Mouse (Mus musculus): ENCODE results near the gene Tmem231.
A peak's percentile ranks its signal among the peaks of the same experiment; 100 is the strongest.

The Tmem231 gene

GRCm38 (mm10) chr8:111933348-111934076, at the start of gene Tmem231:
TSS of gene Tmem231 (minus strand) at chr8:111933881.
- peak; percentile 96 for DNase-seq

- DNase-seq: no peak
These were observed 48.4 kb upstream of the Tmem231 start for GRCm38 (mm10) chr8:111982116-111982515.

GRCm38 (mm10) chr8:111978147-111978546, 44.5 kb upstream of the Tmem231 start:
- DNase-seq: no peak

GRCm38 (mm10) chr8:111976326-111976725, 42.6 kb upstream of the Tmem231 start:
- no peak for DNase-seq

GRCm38 (mm10) chr8:111975706-111976105, 42.0 kb upstream of the Tmem231 start:
- DNase-seq: no peak

- DNase-seq: no peak
These were observed 40.5 kb upstream of the Tmem231 start for GRCm38 (mm10) chr8:111974138-111974537.

- DNase-seq: no peak
These were observed 35.3 kb upstream of the Tmem231 start for GRCm38 (mm10) chr8:111968991-111969390.

- no peak for DNase-seq
These were observed 34.9 kb upstream of the Tmem231 start for GRCm38 (mm10) chr8:111968541-111968940.

GRCm38 (mm10) chr8:111967246-111967870, 33.7 kb upstream of the Tmem231 start:
- no peak for DNase-seq

GRCm38 (mm10) chr8:111964849-111965561, 31.3 kb upstream of the Tmem231 start:
- no peak for DNase-seq

GRCm38 (mm10) chr8:111964351-111964750, 30.7 kb upstream of the Tmem231 start:
- no peak for DNase-seq

- no peak for DNase-seq
These were observed 29.9 kb upstream of the Tmem231 start for GRCm38 (mm10) chr8:111963546-111963945.

- no peak for DNase-seq
These were observed 29.4 kb upstream of the Tmem231 start for GRCm38 (mm10) chr8:111963091-111963490.

GRCm38 (mm10) chr8:111962589-111962988, 28.9 kb upstream of the Tmem231 start:
- no peak for DNase-seq

- DNase-seq: no peak
These were observed 27.6 kb upstream of the Tmem231 start for GRCm38 (mm10) chr8:111961330-111961729.

- no peak for DNase-seq
These were observed 27.1 kb upstream of the Tmem231 start for GRCm38 (mm10) chr8:111960591-111961321.

GRCm38 (mm10) chr8:111957231-111957630, 23.6 kb upstream of the Tmem231 start:
- no peak for DNase-seq

GRCm38 (mm10) chr8:111955879-111956278, 22.2 kb upstream of the Tmem231 start:
- DNase-seq: no peak

GRCm38 (mm10) chr8:111954844-111955594, 21.3 kb upstream of the Tmem231 start:
- DNase-seq: no peak

- DNase-seq: no peak
These were observed 18.3 kb upstream of the Tmem231 start for GRCm38 (mm10) chr8:111951936-111952335.

- DNase-seq: no peak
These were observed 17.6 kb upstream of the Tmem231 start for GRCm38 (mm10) chr8:111951317-111951716.

- DNase-seq: no peak
These were observed 17.2 kb upstream of the Tmem231 start for GRCm38 (mm10) chr8:111950846-111951245.
